Mouse (Mus musculus) G1E (cell line): ENCODE measurements around the gene Sugct.

Experiments used
- CTCF ChIP-seq: IDR thresholded peaks from 2 replicates; pipeline ENCODE4 v1.5.1; 2012; ENCODE audit warnings: low read depth, low read length, inconsistent platforms, mixed read lengths
- GATA1 ChIP-seq: IDR thresholded peaks from 2 replicates; pipeline ENCODE4 v1.6.1; 2012; ENCODE audit warnings: borderline replicate concordance, low read length, inconsistent platforms, mixed read lengths

- TF ChIP-seq GATA1 (no peak), CTCF (no peak)
Observed at GRCm38 (mm10) chr13:17042332-17042731, 653.0 kb downstream of the Sugct start.
